ENCODE assay signal across 9 mouse cellular contexts in the genomic region with DNA sequence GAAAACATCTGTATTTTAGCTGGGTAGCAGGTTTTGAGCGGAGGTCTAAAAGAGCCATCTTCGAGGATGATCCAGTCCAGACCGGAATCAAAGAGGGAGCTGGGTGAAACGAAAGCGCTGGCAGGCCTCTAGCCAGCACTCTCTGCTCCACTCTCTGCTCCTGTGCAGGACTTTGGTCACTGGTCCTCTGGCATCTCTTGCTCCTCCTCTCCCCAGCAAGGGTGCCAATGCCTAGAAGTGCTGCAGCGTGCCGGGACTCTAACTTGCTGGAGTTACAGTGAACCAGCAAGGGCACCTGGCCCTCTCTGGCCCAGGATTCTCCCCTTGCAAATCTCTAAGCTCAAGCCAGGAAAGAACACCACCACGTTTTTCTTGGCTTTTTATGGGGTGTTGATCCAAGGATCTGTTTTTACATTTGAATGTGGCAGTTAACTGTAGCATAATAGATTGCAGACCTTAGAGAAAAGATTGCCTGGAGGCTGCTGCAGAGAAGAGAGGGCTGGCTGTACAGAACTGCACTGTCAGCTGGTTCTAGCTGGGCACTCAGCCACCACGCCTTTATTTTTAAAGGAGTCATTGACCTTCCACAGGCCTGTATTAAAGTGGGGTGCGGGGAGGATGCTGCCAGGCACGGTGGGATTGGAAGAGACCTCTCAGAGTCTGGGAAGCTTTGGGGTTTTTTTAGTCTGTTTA.
DNase-seq lines count a peak whose midpoint lies in the region; ATAC-seq lines count a peak whose summit lies in the region.
"Had no signal": no experiment of that assay in that cellular context is flagged by ENCODE, and none has a peak within 500 bp of the region (broad histone marks: within the 10 kb centered on the region; RNA-seq: fewer than 3 reads in every experiment).

No protein-coding gene starts in this region.

- H3K4me2 ChIP-seq in hindbrain, embryonic 13.5 days, result peak overlapping the region; percentile 27; the same call in 1 of the 2 replicates
- no peak overlapping the region; the same call in 1 of the 2 replicates for H3K4me2 ChIP-seq in stomach, embryonic 14.5 days (replicated peaks; ENCODE audit: low read depth, low read length)

- peak; percentile 92 for ATAC-seq in hindbrain, embryonic 13.5 days (ENCODE audit: low FRiP score)
- peak; percentile 82 for ATAC-seq in stomach, embryonic 14.5 days (ENCODE audit: insufficient number of reproducible peaks, insufficient read depth, low FRiP score, low read depth)
- no peak for ATAC-seq in megakaryocyte, adult 5-6 weeks (ENCODE audit: poor library complexity, severe bottlenecking)

- peak; percentile 40 to 84 for DNase-seq in adrenal gland, adult (ENCODE audit: inconsistent age in 2 of 2, low spot score in 1 of 2)
- DNase-seq in cerebellum, postnatal 10 days, result peak; percentile 61 to 71
- peak; percentile 62 for DNase-seq in gastrocnemius, adult 18-20 months (ENCODE audit: low spot score)
- peak; percentile 53 to 68 for DNase-seq in layer of hippocampus, postnatal 10 days (ENCODE audit: low spot score in 2 of 2)
- peak; percentile 22 for DNase-seq in mesoderm, embryonic 11.5 days (ENCODE audit: low read depth, low spot score)

- 17% methylated on average over 11 of the region's 11 CpGs for WGBS in hindbrain, embryonic 13.5 days
- 18% methylated on average over 11 of the region's 11 CpGs for WGBS in stomach, embryonic 14.5 days

- no peaks in the 10 kb centered on the region for H3K9me3 ChIP-seq in hindbrain, embryonic 13.5 days
- H3K9me3 ChIP-seq in stomach, embryonic 14.5 days (ENCODE audit: control insufficient read depth, low read depth, low read length), result no peaks in the 10 kb centered on the region

- no peaks in the 10 kb centered on the region for H3K36me3 ChIP-seq in hindbrain, embryonic 13.5 days
- no peaks in the 10 kb centered on the region for H3K36me3 ChIP-seq in stomach, embryonic 14.5 days (ENCODE audit: control insufficient read depth, insufficient read depth, low read length)

- peak overlapping the region; percentile 3; the same call in 1 of the 2 replicates for H3K9ac ChIP-seq in hindbrain, embryonic 13.5 days
- H3K9ac ChIP-seq in stomach, embryonic 14.5 days (replicated peaks; ENCODE audit: low read depth, low read length), result no peak overlapping the region; the same call in 1 of the 2 replicates

- no peaks in the 10 kb centered on the region for H3K27me3 ChIP-seq in hindbrain, embryonic 13.5 days
- no peaks in the 10 kb centered on the region for H3K27me3 ChIP-seq in stomach, embryonic 14.5 days (ENCODE audit: control insufficient read depth, insufficient read depth, low read length)

- peak overlapping the region; percentile 85 for H3K27ac ChIP-seq in hindbrain, embryonic 13.5 days
- H3K27ac ChIP-seq in stomach, embryonic 14.5 days (ENCODE audit: low read length), result peak overlapping the region; percentile 97

- peaks cover 39% of the 10 kb centered on the region for H3K4me1 ChIP-seq in hindbrain, embryonic 13.5 days (replicated peaks)
- peaks cover 37% of the 10 kb centered on the region for H3K4me1 ChIP-seq in stomach, embryonic 14.5 days (ENCODE audit: control insufficient read depth, insufficient read depth, low read length)

- H3K4me3 ChIP-seq in hindbrain, embryonic 13.5 days, result no peak overlapping the region
- no peak overlapping the region for H3K4me3 ChIP-seq in stomach, embryonic 14.5 days (ENCODE audit: low read depth, low read length)
- H3K4me3 ChIP-seq: erythroblast, embryonic 14.5 days had no signal
